20 mouse cellular contexts compared by ENCODE assay signal in genomic region chr2:72253882-72254281, GRCm38 (mm10). TPM values are rescaled to one million over a fixed set of nuclear protein-coding genes. Genes with fewer than 3 reads are reported as not detected.
A peak's percentile ranks its signal among the peaks of the same experiment; 100 is the strongest.
DNase-seq lines count a peak whose midpoint lies in the region; ATAC-seq lines count a peak whose summit lies in the region.
"Had no signal": no experiment of that assay in that cellular context is flagged by ENCODE, and none has a peak within 500 bp of the region (broad histone marks: within the 10 kb centered on the region; RNA-seq: fewer than 3 reads in every experiment).

No protein-coding gene starts in this region.

- H3K27me3 ChIP-seq in heart, embryonic 15.5 days: no peaks in the 10 kb centered on the region
- no peaks in the 10 kb centered on the region for H3K27me3 ChIP-seq in lung, embryonic 15.5 days
- no peaks in the 10 kb centered on the region for H3K27me3 ChIP-seq in forebrain, embryonic 12.5 days
- no peaks in the 10 kb centered on the region for H3K27me3 ChIP-seq in neural tube, embryonic 14.5 days (ENCODE audit: control insufficient read depth, insufficient read depth, low read length)
- H3K27me3 ChIP-seq: hindbrain, embryonic 15.5 days had no signal

- peaks cover 23% of the 10 kb centered on the region for H3K4me1 ChIP-seq in heart, embryonic 15.5 days (replicated peaks)
- H3K4me1 ChIP-seq in lung, embryonic 15.5 days: peaks cover 17% of the 10 kb centered on the region
- H3K4me1 ChIP-seq in forebrain, embryonic 12.5 days: peaks cover 35% of the 10 kb centered on the region
- peaks cover 7% of the 10 kb centered on the region for H3K4me1 ChIP-seq in neural tube, embryonic 14.5 days (ENCODE audit: control insufficient read depth, insufficient read depth, low read length)

- ATAC-seq in heart, embryonic 15.5 days (replicated peaks; ENCODE audit: insufficient number of reproducible peaks, insufficient read depth, low FRiP score, low read depth): no peak
- ATAC-seq in lung, embryonic 15.5 days (ENCODE audit: borderline replicate concordance, extremely low read depth, low FRiP score, low TSS enrichment): no peak
- no peak for ATAC-seq in forebrain, embryonic 12.5 days (ENCODE audit: low FRiP score)
- no peak for ATAC-seq in neural tube, embryonic 14.5 days (ENCODE audit: low read depth)
- ATAC-seq: liver, postnatal 0 days had no signal

- peak overlapping the region; percentile 50 for H3K27ac ChIP-seq in heart, embryonic 15.5 days
- no peak overlapping the region for H3K27ac ChIP-seq in lung, embryonic 15.5 days
- peak overlapping the region; percentile 65 for H3K27ac ChIP-seq in forebrain, embryonic 12.5 days
- 0 out of 2 replicates have a peak overlapping the region, but pooled peaks have one; percentile 52 for H3K27ac ChIP-seq in neural tube, embryonic 14.5 days (ENCODE audit: low read depth, low read length)
- H3K27ac ChIP-seq: hindbrain, embryonic 15.5 days; macrophage; midbrain, embryonic 12.5 days had no signal

- 51% methylated on average over 4 of the region's 4 CpGs for WGBS in heart, embryonic 15.5 days
- WGBS in lung, embryonic 15.5 days: 53% methylated on average over 4 of the region's 4 CpGs
- 57% methylated on average over 4 of the region's 4 CpGs for WGBS in forebrain, embryonic 12.5 days
- 55% methylated on average over 4 of the region's 4 CpGs for WGBS in neural tube, embryonic 14.5 days

- H3K36me3 ChIP-seq in heart, embryonic 15.5 days: no peaks in the 10 kb centered on the region
- H3K36me3 ChIP-seq in lung, embryonic 15.5 days: no peaks in the 10 kb centered on the region
- no peaks in the 10 kb centered on the region for H3K36me3 ChIP-seq in forebrain, embryonic 12.5 days (replicated peaks)
- H3K36me3 ChIP-seq in neural tube, embryonic 14.5 days (ENCODE audit: control insufficient read depth, insufficient read depth, low read length): no peaks in the 10 kb centered on the region
- H3K36me3 ChIP-seq: hindbrain, embryonic 15.5 days; midbrain, embryonic 12.5 days had no signal

- no peak overlapping the region for H3K4me3 ChIP-seq in heart, embryonic 15.5 days
- no peak overlapping the region for H3K4me3 ChIP-seq in lung, embryonic 15.5 days
- no peak overlapping the region for H3K4me3 ChIP-seq in forebrain, embryonic 12.5 days (replicated peaks)
- no peak overlapping the region for H3K4me3 ChIP-seq in neural tube, embryonic 14.5 days (ENCODE audit: low read depth, low read length)
- H3K4me3 ChIP-seq: hindbrain, embryonic 15.5 days; midbrain, embryonic 12.5 days had no signal

- no peak overlapping the region for H3K9ac ChIP-seq in heart, embryonic 15.5 days
- no peak overlapping the region for H3K9ac ChIP-seq in lung, embryonic 15.5 days
- H3K9ac ChIP-seq in forebrain, embryonic 12.5 days: no peak overlapping the region
- H3K9ac ChIP-seq in neural tube, embryonic 14.5 days (replicated peaks; ENCODE audit: low read depth, low read length): no peak overlapping the region
- H3K9ac ChIP-seq: hindbrain, embryonic 15.5 days; liver, postnatal 0 days; midbrain, embryonic 12.5 days had no signal

- H3K9me3 ChIP-seq in heart, embryonic 15.5 days (replicated peaks): no peaks in the 10 kb centered on the region
- no peaks in the 10 kb centered on the region for H3K9me3 ChIP-seq in lung, embryonic 15.5 days
- H3K9me3 ChIP-seq in forebrain, embryonic 12.5 days: no peaks in the 10 kb centered on the region
- H3K9me3 ChIP-seq in neural tube, embryonic 14.5 days (ENCODE audit: control insufficient read depth, low read length): no peaks in the 10 kb centered on the region
- H3K9me3 ChIP-seq: hindbrain, embryonic 15.5 days; midbrain, embryonic 12.5 days had no signal

- H3K4me2 ChIP-seq in heart, embryonic 15.5 days: no peak overlapping the region
- 0 out of 2 replicates have a peak overlapping the region, but pooled peaks have one; percentile 50 for H3K4me2 ChIP-seq in lung, embryonic 15.5 days
- no peak overlapping the region for H3K4me2 ChIP-seq in forebrain, embryonic 12.5 days
- H3K4me2 ChIP-seq in neural tube, embryonic 14.5 days (ENCODE audit: low read depth, low read length): no peak overlapping the region

- no peak for DNase-seq in heart, adult 18-20 months
- DNase-seq in lung, adult 18-20 months: no peak
- DNase-seq in cerebellum, adult 18-20 months: no peak
- no peak for DNase-seq in urinary bladder, postnatal 10 days (ENCODE audit: low spot score)
- DNase-seq: adrenal gland, postnatal 25 days; cerebellum, adult 9-10 months; gastrocnemius, postnatal 25 days; kidney, adult 11 months; kidney, postnatal 36 days; layer of hippocampus, adult 9-11 months; liver, postnatal 0 days; right cerebral cortex, postnatal 14 days; thymus, postnatal 14 days had no signal

RNA-seq across cellular contexts. Expression of gene Map3k20, which starts 31.6 kb away (rescaled TPM):
- polyA plus RNA-seq in heart, embryonic 15.5 days (2015; fragmentation: Nextera tagmentation; extraction: Ambion mirVana): 46.4 and 47.4 TPM in 2 replicates
- total RNA-seq in heart, adult 18-20 months (2021): 100 to 1,000 TPM; 270 to 291 TPM
- polyA plus RNA-seq in lung, embryonic 15.5 days (2015; fragmentation: Nextera tagmentation; extraction: Ambion mirVana): 30.2 and 31.2 TPM in 2 replicates
- polyA plus RNA-seq in forebrain, embryonic 12.5 days (2016; fragmentation: Nextera tagmentation; extraction: Ambion mirVana): 7.0 and 7.1 TPM in 2 replicates
- 6.1 and 6.2 TPM in 2 replicates for polyA plus RNA-seq in neural tube, embryonic 14.5 days (2014; fragmentation: Nextera tagmentation; extraction: Ambion mirVana)
